Mouse (Mus musculus) liver, embryonic 14.5 days (tissue): ENCODE measurements around the gene Faap100. TPM values are rescaled to one million over a fixed set of nuclear protein-coding genes. Genes with fewer than 3 reads are reported as not detected.

Experiments
- ATAC-seq: fragments of 200-750 bp; cut with Nextera tagmentation; 2 replicates; pipeline ENCODE4 v1.8.0; 2017; ENCODE audit warnings: moderate number of reproducible peaks, mild to moderate bottlenecking, moderate library complexity; ENCODE audit not compliant: insufficient read depth
- DNase-seq, 3 experiments: peaks; one replicate each; pipeline ENCODE4 v3.0.0-alpha.2; 2012 to 2013; ENCODE audit warnings: low read depth in 3 of 3, low spot score in 3 of 3
- H3K27ac ChIP-seq: fragments of 300-500 bp; sonication (generic); 2 replicates; pipeline ENCODE4 v1.5.1; 2014; ENCODE audit warnings: moderate library complexity, mild to moderate bottlenecking, control low read depth, inconsistent platforms
- H3K27me3 ChIP-seq: fragments of 300-500 bp; sonication (generic); 2 replicates; pipeline ENCODE4 v1.6.1; 2014; ENCODE audit warnings: mild to moderate bottlenecking, low read length, moderate library complexity; ENCODE audit not compliant: control insufficient read depth, insufficient read depth
- H3K36me3 ChIP-seq: fragments of 300-500 bp; sonication (generic); replicated peaks from 2 replicates; pipeline ENCODE4 v1.6.1; 2014; ENCODE audit warnings: low read depth; ENCODE audit not compliant: control insufficient read depth, insufficient read depth
- H3K4me1 ChIP-seq, 2 experiments: fragments of 200-500 bp in 1 of 2; fragments of 300-500 bp in 1 of 2; sonication (generic) in 1 of 2; replicated peaks; 2 replicates each; pipeline ENCODE4 v1.6.1; 2012 to 2014; ENCODE audit warnings: antibody characterized with exemption in 1 of 2, inconsistent platforms in 1 of 2, low read length in 1 of 2; ENCODE audit not compliant: control insufficient read depth in 2 of 2, insufficient read depth in 2 of 2
- H3K4me2 ChIP-seq: fragments of 300-500 bp; sonication (generic); 2 replicates; pipeline ENCODE4 v1.6.1; 2014; ENCODE audit warnings: low read depth, mild to moderate bottlenecking, control low read depth, moderate library complexity
- H3K4me3 ChIP-seq, 2 experiments: fragments of 200-500 bp in 1 of 2; fragments of 300-500 bp in 1 of 2; sonication (generic) in 1 of 2; 2 replicates each; pipeline ENCODE4 v1.5.1; 2012 to 2014; ENCODE audit warnings: low read depth in 2 of 2, low read length in 2 of 2, mild to moderate bottlenecking in 2 of 2, control low read depth in 1 of 2, inconsistent platforms in 1 of 2, moderate library complexity in 1 of 2; ENCODE audit not compliant: insufficient read depth in 1 of 2
- H3K9ac ChIP-seq: fragments of 300-500 bp; sonication (generic); replicated peaks from 2 replicates; pipeline ENCODE4 v1.6.1; 2014; ENCODE audit warnings: mild to moderate bottlenecking, control low read depth, moderate library complexity
- H3K9me3 ChIP-seq: fragments of 300-500 bp; sonication (generic); 2 replicates; pipeline ENCODE4 v1.6.1; 2016; ENCODE audit warnings: low read length, mixed read lengths; ENCODE audit not compliant: control insufficient read depth
- CTCF ChIP-seq: IDR thresholded peaks from 2 replicates; pipeline ENCODE4 v1.5.1; 2016; ENCODE audit warnings: antibody characterized with exemption, low read depth, control low read depth
- EP300 ChIP-seq: IDR thresholded peaks from 2 replicates; pipeline ENCODE4 v1.6.1; 2016; ENCODE audit warnings: antibody characterized with exemption, low read depth
- WGBS: fragments of 180-500 bp; shearing (Covaris S2); extraction: QIAGEN DNeasy Blood & Tissue Kit; methylation state at CpG from one replicate; pipeline ENCODE4 v1.1.7; 2014; ENCODE audit not compliant: insufficient replicate concordance; 5-methylcytosine and 5-hydroxymethylcytosine counted together
- polyA plus RNA-seq, 2 experiments: library from polyadenylated mRNA; depleted of rRNA in 1 of 2; stranded (reverse) in 1 of 2; unstranded in 1 of 2; fragments of >200 nt; fragmentation: Nextera tagmentation in 1 of 2; extraction: Ambion mirVana in 1 of 2; gene quantifications; 2 replicates each; pipeline versions ENCODE4 v1.2.1 to v1.2.3; 2012 to 2014

Faap100 gene
- polyA plus RNA-seq, 2 experiments: 4.5 to 6.3 TPM

- peaks cover 84% of the 10 kb centered on the region for H3K36me3 ChIP-seq
- ATAC-seq: no peak
These were observed 26.2 kb upstream of the Faap100 start for GRCm38 (mm10) chr11:120404814-120405213.

GRCm38 (mm10) chr11:120399319-120399718 is 20.8 kb upstream of the Faap100 start:
- ATAC-seq: peak; percentile 74; the same call in 1 of the 2 replicates
- H3K27ac ChIP-seq: peak overlapping the region; percentile 42; the same call in 1 of the 2 replicates

More at GRCm38 (mm10) chr11:120404814-120405213, 26.2 kb upstream of the Faap100 start:
- TF ChIP-seq CTCF (no peak), EP300 (no peak)
- no peak overlapping the region for H3K4me3 ChIP-seq
- no peak overlapping the region for H3K27ac ChIP-seq
- no peak overlapping the region for H3K9ac ChIP-seq
- H3K4me2 ChIP-seq: no peak overlapping the region
- H3K4me1 ChIP-seq: peaks cover 12 to 24% of the 10 kb centered on the region in 2 experiments; a peak in 3 of 4 replicates
- DNase-seq: no peak
- WGBS: 62% methylated on average over 1 of the region's 1 CpGs
- H3K27me3 ChIP-seq: no peaks in the 10 kb centered on the region
- H3K9me3 ChIP-seq: no peaks in the 10 kb centered on the region

GRCm38 (mm10) chr11:120397602-120398001 is 19.0 kb upstream of the Faap100 start:
- Histone ChIP-seq H3K4me3 (no peak overlapping the region), H3K27me3 (no peaks in the 10 kb centered on the region), H3K4me2 (no peak overlapping the region), H3K4me1 (peaks cover 15 to 21% of the 10 kb centered on the region in 2 experiments), H3K9ac (no peak overlapping the region), H3K9me3 (no peaks in the 10 kb centered on the region), H3K36me3 (peaks cover 49% of the 10 kb centered on the region), H3K27ac (no peak overlapping the region)
- 86% methylated on average over 2 of the region's 2 CpGs for WGBS
- DNase-seq: no peak
- TF ChIP-seq EP300 (no peak), CTCF (no peak)
- ATAC-seq: no peak

More at GRCm38 (mm10) chr11:120399319-120399718, 20.8 kb upstream of the Faap100 start:
- H3K4me3 ChIP-seq: no peak overlapping the region
- no peaks in the 10 kb centered on the region for H3K27me3 ChIP-seq
- WGBS: 20% methylated on average over 2 of the region's 2 CpGs
- no peak overlapping the region; the same call in 1 of the 2 replicates for H3K4me2 ChIP-seq
- peaks cover 57% of the 10 kb centered on the region for H3K36me3 ChIP-seq
- H3K9ac ChIP-seq: 0 out of 2 replicates have a peak overlapping the region, but pooled peaks have one; percentile 18
- no peaks in the 10 kb centered on the region for H3K9me3 ChIP-seq
- TF ChIP-seq CTCF: no peak
- TF ChIP-seq EP300: peak; percentile 63; the same call in 1 of the 2 replicates
- peaks cover 15 to 21% of the 10 kb centered on the region in 2 experiments for H3K4me1 ChIP-seq
- DNase-seq: peak; percentile 30 to 44 (median 34)

- no peak overlapping the region for H3K4me3 ChIP-seq
- no peak overlapping the region for H3K4me2 ChIP-seq
- H3K27me3 ChIP-seq: no peaks in the 10 kb centered on the region
- 77% methylated on average over 4 of the region's 4 CpGs for WGBS
- TF ChIP-seq CTCF (no peak), EP300 (no peak)
- ATAC-seq (no peak), DNase-seq (no peak)
- H3K36me3 ChIP-seq: peaks cover 43% of the 10 kb centered on the region
- H3K9me3 ChIP-seq: no peaks in the 10 kb centered on the region
- no peak overlapping the region for H3K27ac ChIP-seq
- H3K9ac ChIP-seq: no peak overlapping the region
- H3K4me1 ChIP-seq: peaks cover 15 to 21% of the 10 kb centered on the region in 2 experiments
These were observed 17.1 kb upstream of the Faap100 start for GRCm38 (mm10) chr11:120395661-120396060.

GRCm38 (mm10) chr11:120388580-120388979 is 10.0 kb upstream of the Faap100 start:
- Histone ChIP-seq H3K9me3 (no peaks in the 10 kb centered on the region), H3K4me3 (no peak overlapping the region), H3K27ac (no peak overlapping the region), H3K4me2 (no peak overlapping the region), H3K9ac (no peak overlapping the region), H3K36me3 (peaks cover 65% of the 10 kb centered on the region), H3K4me1 (peaks cover 0 to 2% of the 10 kb centered on the region in 2 experiments; a peak in 2 of 4 replicates), H3K27me3 (no peaks in the 10 kb centered on the region)
- no peak for ATAC-seq
- TF ChIP-seq EP300 (no peak), CTCF (no peak)
- whole genome bisulfite sequencing: 86% methylated on average over 9 of the region's 9 CpGs
- DNase-seq: no peak
